Mouse (Mus musculus) neutrophil, adult 5-6 weeks (primary cell): Measurements from ENCODE around the gene Ass1. TPM values are rescaled to one million over a fixed set of nuclear protein-coding genes. Genes with fewer than 3 reads are reported as not detected.

ENCODE experiments used
- total RNA-seq: library from RNA; stranded (forward); fragments of 200-1000 nt; gene quantifications from 2 replicates; pipeline ENCODE4 v1.2.3, GENCODE M21; 2017

The Ass1 gene
- total RNA-seq, 1 experiment from 2014 or later, result 10.6 TPM

Other genes with a start within 250 kb of the Ass1 start
- gene Ncs1, start 224.4 kb upstream of the Ass1 start, total RNA-seq, result not detected in 2 replicates
- not detected in 2 replicates for gene Hmcn2, start 155.8 kb upstream of the Ass1 start, total RNA-seq
- gene Fubp3, start 102.4 kb downstream of the Ass1 start, total RNA-seq, result 7.0 and 13.1 TPM in 2 replicates
- gene Prdm12, start 169.8 kb downstream of the Ass1 start, total RNA-seq, result not detected in 2 replicates
- 27.1 and 30.2 TPM in 2 replicates for gene Exosc2, start 200.5 kb downstream of the Ass1 start, total RNA-seq
- gene Abl1, start 218.2 kb downstream of the Ass1 start, total RNA-seq, result 29.3 and 34.1 TPM in 2 replicates